Mouse (Mus musculus) E14TG2a.4 (cell line): ENCODE data around the gene Rtn4rl1.

Source experiments
- CTCF ChIP-seq: conservative IDR thresholded peaks from 2 replicates; pipeline ENCODE4 v1.5.1; 2014; ENCODE audit warnings: low read length
- POU5F1 ChIP-seq: IDR thresholded peaks from 2 replicates; pipeline ENCODE4 v1.6.1; 2014; ENCODE audit warnings: low read length, borderline replicate concordance

DNA sequence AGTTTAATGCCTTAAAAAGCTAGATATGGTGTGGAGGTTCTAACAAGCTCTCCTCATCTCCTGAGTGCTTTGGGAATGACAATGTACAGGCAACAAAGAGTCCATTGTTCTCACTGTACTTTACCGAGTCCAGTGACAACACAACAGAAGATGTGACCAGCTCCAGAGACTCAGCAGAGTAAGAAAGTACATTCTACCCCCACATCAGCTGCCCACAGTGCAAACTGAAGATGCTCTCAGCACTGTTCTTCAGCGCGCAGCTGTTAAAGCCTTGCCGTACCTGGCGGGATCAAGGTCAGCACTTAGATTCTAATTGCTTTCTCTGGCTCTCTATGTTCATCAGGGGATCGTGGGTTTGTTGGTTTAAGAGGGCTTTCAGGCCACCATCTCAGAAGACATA lies 118.2 kb downstream of the Rtn4rl1 start:
- no peak for TF ChIP-seq CTCF
- no peak for TF ChIP-seq POU5F1
